Mouse (Mus musculus): Measurements from ENCODE around the gene Copz2.

GRCm38 (mm10) chr11:96838341-96838740 is 11.3 kb upstream of the Copz2 start:
- TF ChIP-seq EP300 (IDR thresholded peaks at IDR 0.05) = no peak
- TF ChIP-seq CTCF (IDR thresholded peaks at IDR 0.05) = no peak

Data from lung, postnatal 0 days (tissue).